ENCODE assay signal across 7 mouse cellular contexts in the genomic region with DNA sequence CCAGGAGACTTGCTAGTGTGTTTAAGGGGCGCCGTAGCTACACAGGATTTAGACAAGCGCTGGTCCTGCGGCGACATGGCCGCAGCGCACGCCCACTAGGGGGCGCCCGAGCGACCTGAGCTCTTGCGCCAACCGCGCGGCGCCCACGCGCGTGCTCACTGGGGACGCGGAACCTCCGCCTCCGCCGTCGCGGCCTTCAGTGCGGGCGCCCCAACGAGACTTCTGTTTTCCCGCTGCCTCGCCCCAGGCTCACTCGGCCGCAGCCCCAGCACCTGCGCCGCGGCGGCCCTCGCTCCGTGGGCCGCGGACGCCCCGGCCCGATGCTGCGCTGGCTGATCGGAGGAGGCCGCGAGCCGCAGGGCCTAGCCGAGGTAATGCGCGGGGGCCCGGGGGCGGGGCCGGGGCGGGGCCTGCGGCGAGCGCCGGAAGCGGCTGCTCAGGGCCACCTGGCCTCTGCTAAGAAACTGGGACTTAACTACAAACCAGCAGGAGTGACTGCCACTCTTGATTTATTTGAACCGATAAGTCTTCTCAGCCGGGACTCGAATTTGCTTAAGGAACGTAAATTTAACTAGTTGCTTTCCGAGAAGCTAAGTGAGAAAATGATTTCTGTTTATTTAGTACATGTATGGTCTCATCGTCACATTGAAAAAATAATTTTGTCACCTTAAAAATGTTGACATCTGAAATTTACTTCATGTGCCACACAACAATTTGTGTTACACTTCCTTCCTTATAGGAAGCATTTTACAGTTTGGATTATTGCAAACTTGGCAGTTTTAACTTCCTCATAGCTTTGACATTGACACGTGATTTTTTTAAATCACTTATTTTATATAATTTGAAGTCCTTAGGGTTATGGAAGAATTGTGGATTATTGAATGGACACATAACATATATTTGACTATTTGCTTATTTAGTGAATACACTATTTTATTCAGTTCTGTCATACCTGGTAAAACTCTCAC. TPM values are rescaled to one million over a fixed set of nuclear protein-coding genes. Genes with fewer than 3 reads are reported as not detected.
DNase-seq lines count a peak whose midpoint lies in the region; ATAC-seq and TF ChIP-seq lines count a peak whose summit lies in the region.

Wdr41 (plus strand) TSS at position 126 of the 968 bp plus-strand sequence.

- DNase-seq in adrenal gland, postnatal 10 days, result peak; percentile 95
- DNase-seq in embryonic facial prominence, embryonic 10.5 days (ENCODE audit: low spot score), result peak; percentile 94
- peak; percentile 50 for DNase-seq in gonadal fat pad, adult 2 months (ENCODE audit: low read depth)
- DNase-seq in left cerebral cortex, postnatal 4 days, result peak; percentile 91

- H3K27me3 ChIP-seq in embryonic facial prominence, embryonic 10.5 days (replicated peaks; ENCODE audit: low read depth, poor library complexity, severe bottlenecking), result no peaks in the 10 kb centered on the region; the same call in 1 of the 2 replicates
- H3K27me3 ChIP-seq in intestine, postnatal 0 days (replicated peaks; ENCODE audit: control insufficient read depth, insufficient read depth, low read length), result no peaks in the 10 kb centered on the region
- H3K27me3 ChIP-seq in midbrain, embryonic 12.5 days, result no peaks in the 10 kb centered on the region
- H3K27me3 ChIP-seq in small intestine, adult 2 months (ENCODE audit: control insufficient read depth, insufficient read depth, low read length), result 0 out of 2 replicates have a peak, but pooled peaks cover 2% of the 10 kb centered on the region

- H3K9ac ChIP-seq in intestine, postnatal 0 days (ENCODE audit: low read depth, low read length), result peak within 1 kb of the TSS; percentile 98
- peak within 1 kb of the TSS; percentile 95 for H3K9ac ChIP-seq in midbrain, embryonic 12.5 days (replicated peaks)

- peak within 1 kb of the TSS; percentile 63 for H3K4me2 ChIP-seq in intestine, postnatal 0 days (replicated peaks; ENCODE audit: low read depth)
- peak within 1 kb of the TSS; percentile 47 for H3K4me2 ChIP-seq in midbrain, embryonic 12.5 days (replicated peaks)

- ATAC-seq in intestine, postnatal 0 days, result peak; percentile 97
- ATAC-seq in midbrain, embryonic 12.5 days (ENCODE audit: low FRiP score, low read depth), result peak; percentile 98

- intact Hi-C loops in left cerebral cortex, postnatal 4 days (cut with DNase I), result no loop called here

- no peaks in the 10 kb centered on the region for H3K9me3 ChIP-seq in embryonic facial prominence, embryonic 10.5 days
- no peaks in the 10 kb centered on the region for H3K9me3 ChIP-seq in intestine, postnatal 0 days (ENCODE audit: control insufficient read depth)
- H3K9me3 ChIP-seq in midbrain, embryonic 12.5 days, result no peaks in the 10 kb centered on the region

- H3K36me3 ChIP-seq in embryonic facial prominence, embryonic 10.5 days (replicated peaks), result 0 out of 2 replicates have a peak, but pooled peaks cover 4% of the 10 kb centered on the region
- H3K36me3 ChIP-seq in intestine, postnatal 0 days (ENCODE audit: control insufficient read depth, insufficient read depth), result peaks cover 9% of the 10 kb centered on the region
- no peaks in the 10 kb centered on the region for H3K36me3 ChIP-seq in midbrain, embryonic 12.5 days
- H3K36me3 ChIP-seq in small intestine, adult 2 months (ENCODE audit: control insufficient read depth, insufficient read depth, low read length), result peaks cover 3% of the 10 kb centered on the region

- WGBS in embryonic facial prominence, embryonic 10.5 days, result 2% methylated on average over 68 of the region's 68 CpGs
- 2% methylated on average over 68 of the region's 68 CpGs for WGBS in intestine, postnatal 0 days
- 2% methylated on average over 65 of the region's 68 CpGs for WGBS in midbrain, embryonic 12.5 days
- under 1% methylated on average over 67 of the region's 68 CpGs for WGBS in small intestine, adult 2 months

- peak; percentile 98 for TF ChIP-seq CTCF in intestine, postnatal 0 days (IDR thresholded peaks at IDR 0.05; ENCODE audit: low read depth)
- TF ChIP-seq CTCF in small intestine, adult 2 months (IDR thresholded peaks at IDR 0.05; ENCODE audit: extremely low read depth, insufficient read length, insufficient replicate concordance, low read depth, low read length), result peak; percentile 97

- H3K4me1 ChIP-seq in embryonic facial prominence, embryonic 10.5 days, result peaks cover 10% of the 10 kb centered on the region
- 0 out of 2 replicates have a peak, but pooled peaks cover 5% of the 10 kb centered on the region for H3K4me1 ChIP-seq in intestine, postnatal 0 days (replicated peaks; ENCODE audit: control insufficient read depth, insufficient read depth, low read length)
- peaks cover 9% of the 10 kb centered on the region for H3K4me1 ChIP-seq in midbrain, embryonic 12.5 days
- H3K4me1 ChIP-seq in small intestine, adult 2 months (ENCODE audit: control insufficient read depth, insufficient read depth, insufficient read length, low read length), result peaks cover 8% of the 10 kb centered on the region; the same call in 1 of the 2 replicates

- peak within 1 kb of the TSS; percentile 86 for H3K4me3 ChIP-seq in embryonic facial prominence, embryonic 10.5 days
- H3K4me3 ChIP-seq in intestine, postnatal 0 days (ENCODE audit: low read depth, low read length), result peak within 1 kb of the TSS; percentile 70
- peak within 1 kb of the TSS; percentile 76 for H3K4me3 ChIP-seq in midbrain, embryonic 12.5 days
- peak within 1 kb of the TSS; percentile 88 for H3K4me3 ChIP-seq in small intestine, adult 2 months (ENCODE audit: low read depth, low read length)

- no peak; the same call in none of the 2 replicates for TF ChIP-seq POLR2A in small intestine, adult 2 months (IDR thresholded peaks at IDR 0.05; ENCODE audit: low read depth, low read length)

- H3K27ac ChIP-seq in embryonic facial prominence, embryonic 10.5 days (replicated peaks), result peak within 1 kb of the TSS; percentile 99
- H3K27ac ChIP-seq in intestine, postnatal 0 days (ENCODE audit: low read depth, low read length), result peak within 1 kb of the TSS; percentile 100
- peak within 1 kb of the TSS; percentile 96 for H3K27ac ChIP-seq in midbrain, embryonic 12.5 days (replicated peaks)
- H3K27ac ChIP-seq in small intestine, adult 2 months (ENCODE audit: insufficient read depth, low read depth, low read length), result peak within 1 kb of the TSS; percentile 94

RNA-seq across cellular contexts. Expression of gene Wdr41, which starts in this region (rescaled TPM):
- total RNA-seq in adrenal gland, postnatal 10 days (2021), result 10 to 100 TPM; 19.0 to 22.4 TPM
- polyA plus RNA-seq in embryonic facial prominence, embryonic 10.5 days (2016; fragmentation: Nextera tagmentation; extraction: Ambion mirVana), result 17.1 and 17.3 TPM in 2 replicates
- 14.3 and 15.5 TPM in 2 replicates for polyA plus RNA-seq in gonadal fat pad, adult 2 months (2012; rRNA removed)
- polyA plus RNA-seq in intestine, postnatal 0 days (2015; fragmentation: Nextera tagmentation; extraction: Ambion mirVana), result 16.7 and 18.2 TPM in 2 replicates
- total RNA-seq in left cerebral cortex, postnatal 4 days (2021), result 10 to 100 TPM; 24.8 to 28.1 TPM
- polyA plus RNA-seq in midbrain, embryonic 12.5 days (2016; fragmentation: Nextera tagmentation; extraction: Ambion mirVana), result 23.4 and 25.9 TPM in 2 replicates
- polyA plus RNA-seq in small intestine, adult 2 months (2012; rRNA removed), result 3.4 and 5.9 TPM in 2 replicates

Comparison
In these comparisons a context has a peak if more than half of its experiments do, and no peak if none do; other contexts are left out.
1. Peak in every context shown above with its lines: DNase-seq, ATAC-seq, H3K4me3 ChIP-seq and H3K27ac ChIP-seq.